Mouse (Mus musculus) erythroblast, embryonic 14.5 days (primary cell): ENCODE measurements at regions not wholly inside any gene's neighbourhood (a gene's known extent, or its start where the extent isn't known, plus 50 kb on each side); places are given as distances from the start of the nearest gene placed in this dataset.

ENCODE experiments used
- GATA1 ChIP-seq: IDR thresholded peaks from 2 replicates; pipeline ENCODE4 v1.6.1; 2012; ENCODE audit warnings: low read length, inconsistent platforms, mixed read lengths
- TAL1 ChIP-seq: IDR thresholded peaks from 3 replicates; pipeline ENCODE4 v1.6.1; 2012; ENCODE audit warnings: low read length, inconsistent platforms, mixed read lengths

- TF ChIP-seq TAL1, result no peak
- no peak for TF ChIP-seq GATA1
These were observed 604.6 kb downstream of the Adgrl2 start for GRCm38 (mm10) chr3:148385712-148386111.
